Mouse (Mus musculus) right cerebral cortex, postnatal 36 days (tissue): ENCODE measurements around the gene Rem1.
"Not testable (repeated sequence)": the region's sequence is repeated elsewhere in the genome, so short reads cannot be mapped to it uniquely, and the experiment has no call there.

Experiments
- DNase-seq, 2 experiments: peaks; one replicate each; pipeline ENCODE4 v3.0.0; 2022; ENCODE audit warnings: low spot score in 2 of 2, mixed read lengths in 1 of 2

Gene Rem1

DNA sequence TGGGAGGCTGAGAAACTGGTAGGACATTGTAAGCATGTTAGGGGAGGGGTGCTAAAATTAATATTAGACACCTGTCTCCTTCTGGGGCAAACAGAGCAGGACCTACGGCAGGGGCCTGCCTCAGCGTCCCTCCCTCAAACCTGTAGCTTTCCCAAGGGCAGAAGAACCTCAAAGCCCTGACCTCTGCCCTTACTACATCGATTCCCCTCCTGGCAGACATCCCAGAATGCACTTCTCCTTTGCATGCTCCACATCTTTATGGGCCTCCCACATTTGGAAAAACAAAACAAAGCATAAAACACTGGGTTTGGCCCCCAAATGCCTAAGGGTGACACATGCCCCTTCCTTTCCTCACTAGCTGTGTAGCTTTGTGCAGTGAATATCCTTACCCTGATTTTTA, 2.5 kb downstream of the Rem1 start:
- no peak for DNase-seq

DNA sequence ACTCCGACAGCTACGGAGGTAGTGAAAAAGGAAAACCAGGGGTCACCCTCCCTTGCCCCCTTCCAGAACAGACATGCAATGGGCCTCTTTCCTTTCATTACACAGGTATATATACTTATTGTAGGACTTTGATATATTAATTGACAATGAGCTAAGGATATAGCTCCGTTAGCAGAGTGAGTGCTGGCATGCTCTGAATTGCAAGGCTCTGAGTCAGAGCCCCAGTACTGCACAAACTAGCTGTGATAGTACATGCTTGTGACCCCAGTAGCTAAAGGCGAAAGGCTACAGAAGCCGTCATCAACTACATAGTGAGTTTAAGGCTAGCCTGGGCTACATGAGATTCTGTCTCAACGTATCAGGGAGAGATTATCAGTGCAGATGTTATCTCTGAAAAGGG, 3.2 kb downstream of the Rem1 start:
- DNase-seq: no peak

DNA sequence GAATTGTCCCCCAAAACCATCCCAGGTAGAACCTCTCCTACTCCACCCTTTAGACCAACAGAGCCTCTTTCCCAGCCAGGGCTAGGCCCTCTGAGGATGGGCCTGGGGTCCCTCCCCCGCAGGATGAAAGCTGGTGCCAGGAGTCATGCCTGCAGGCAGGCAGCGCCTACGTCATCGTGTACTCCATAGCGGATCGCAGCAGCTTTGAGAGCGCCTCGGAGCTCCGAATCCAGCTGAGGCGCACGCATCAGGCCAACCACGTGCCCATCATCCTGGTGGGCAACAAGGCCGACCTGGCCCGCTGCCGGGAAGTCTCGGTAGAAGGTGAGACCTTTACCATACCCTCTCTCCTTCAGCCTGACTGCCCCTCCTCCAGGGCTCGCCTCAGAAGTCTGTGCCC, 6.6 kb downstream of the Rem1 start:
- no peak for DNase-seq

DNA sequence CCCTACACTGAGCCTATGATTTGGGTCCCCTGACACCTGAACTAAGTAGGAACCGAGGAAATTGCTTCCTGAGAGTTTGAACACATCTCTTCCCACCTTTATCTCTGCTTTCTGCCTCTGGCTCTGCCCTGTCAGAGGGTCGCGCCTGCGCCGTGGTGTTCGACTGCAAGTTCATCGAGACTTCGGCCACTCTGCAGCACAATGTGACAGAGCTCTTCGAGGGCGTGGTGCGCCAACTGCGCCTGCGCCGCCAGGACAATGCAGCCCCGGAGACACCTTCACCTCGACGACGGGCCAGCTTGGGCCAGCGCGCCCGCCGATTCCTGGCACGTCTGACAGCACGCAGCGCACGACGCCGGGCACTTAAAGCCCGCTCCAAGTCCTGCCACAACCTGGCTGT, 7.6 kb downstream of the Rem1 start:
- no peak for DNase-seq

DNA sequence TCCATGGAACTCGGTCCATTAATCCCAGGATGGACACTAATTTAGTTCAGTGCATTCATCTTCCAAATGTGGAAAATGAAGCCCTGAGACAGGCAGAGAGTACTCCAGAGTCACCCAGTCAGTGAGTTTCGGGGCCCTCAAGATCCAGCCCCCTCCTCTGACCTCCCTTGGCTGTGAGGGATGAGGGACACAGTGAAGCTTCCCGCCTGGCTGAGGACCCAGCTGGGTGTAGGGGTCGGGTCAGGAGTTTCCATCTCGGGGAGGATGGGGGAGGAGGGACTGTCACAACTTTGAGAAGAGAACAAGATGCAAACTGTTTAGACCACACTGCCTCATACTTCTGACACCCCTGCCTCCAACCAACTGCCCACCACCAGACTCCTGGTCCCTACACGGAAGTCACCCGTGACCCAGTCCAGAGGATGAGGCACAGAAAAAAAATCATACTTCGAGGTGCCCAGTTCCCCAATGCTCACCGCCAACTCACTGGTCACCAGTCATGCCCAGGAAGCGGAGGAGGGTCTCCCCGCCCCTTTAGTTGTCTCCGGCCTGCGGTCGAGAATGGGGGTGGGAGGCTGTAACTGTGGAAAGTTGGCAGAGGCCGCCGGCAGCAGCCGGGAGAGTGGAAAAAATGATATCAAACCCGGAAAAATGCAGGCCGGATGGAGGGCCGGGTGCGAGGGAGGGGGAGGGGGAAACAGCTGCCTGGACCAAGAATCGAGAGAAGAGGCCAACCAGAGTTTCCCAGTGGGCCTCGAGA, 9.7 kb downstream of the Rem1 start:
- no peak for DNase-seq

DNA sequence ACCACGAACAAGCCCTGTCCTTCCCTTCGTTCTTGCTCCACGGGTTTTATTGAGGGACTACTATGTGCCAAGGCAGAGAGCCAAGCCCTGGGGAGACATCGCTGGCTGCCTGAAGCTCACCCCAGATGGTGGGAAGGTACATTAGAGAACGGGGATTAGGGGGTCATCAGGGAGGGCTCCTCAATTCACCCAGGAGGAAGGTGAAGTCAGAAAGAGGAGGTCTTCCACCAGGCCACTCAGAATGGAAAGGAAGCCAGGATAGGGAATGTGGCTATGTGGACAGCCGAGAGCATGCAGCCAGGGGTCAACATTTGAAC, 10.2 kb downstream of the Rem1 start:
- no peak for DNase-seq

DNA sequence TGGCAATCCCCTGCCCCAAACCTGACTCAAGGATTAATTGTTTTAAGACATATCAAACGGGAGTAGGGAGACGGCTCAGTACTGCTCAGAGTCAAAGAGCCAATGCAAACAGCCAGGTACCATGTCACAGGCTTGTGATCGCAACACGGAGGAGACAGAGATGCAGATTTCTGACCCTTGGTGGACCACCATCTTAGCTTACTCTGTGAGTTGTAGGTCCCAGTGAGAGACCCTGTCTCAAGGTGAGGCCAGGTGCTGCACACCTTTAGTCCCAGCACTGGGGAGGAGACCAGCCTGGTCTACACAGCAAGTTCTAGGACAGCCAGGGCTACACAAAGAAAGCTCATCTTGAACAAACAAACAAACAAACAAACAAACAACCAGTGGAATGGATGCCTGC, 10.6 kb downstream of the Rem1 start:
- DNase-seq: no peak

DNA sequence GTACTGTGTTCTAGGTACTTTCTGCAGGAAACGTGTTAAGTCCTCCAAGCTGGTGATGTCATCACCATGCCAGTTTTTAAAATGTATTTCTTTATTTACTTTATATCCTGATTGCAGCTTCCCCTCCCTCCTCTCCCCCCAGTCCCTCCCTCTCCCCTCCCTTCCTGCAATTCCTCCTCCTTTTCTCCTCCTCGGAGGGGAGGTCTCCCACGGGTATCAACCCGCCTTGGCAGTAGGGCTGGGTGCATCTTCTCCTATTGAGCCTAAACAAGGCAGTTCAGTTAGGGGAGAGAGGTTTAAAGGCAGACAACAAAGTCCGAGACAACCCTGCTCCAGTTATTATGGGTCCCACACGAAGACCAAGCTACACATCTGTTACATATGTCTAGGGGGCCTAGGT, 12.1 kb downstream of the Rem1 start:
- no peak for DNase-seq

DNA sequence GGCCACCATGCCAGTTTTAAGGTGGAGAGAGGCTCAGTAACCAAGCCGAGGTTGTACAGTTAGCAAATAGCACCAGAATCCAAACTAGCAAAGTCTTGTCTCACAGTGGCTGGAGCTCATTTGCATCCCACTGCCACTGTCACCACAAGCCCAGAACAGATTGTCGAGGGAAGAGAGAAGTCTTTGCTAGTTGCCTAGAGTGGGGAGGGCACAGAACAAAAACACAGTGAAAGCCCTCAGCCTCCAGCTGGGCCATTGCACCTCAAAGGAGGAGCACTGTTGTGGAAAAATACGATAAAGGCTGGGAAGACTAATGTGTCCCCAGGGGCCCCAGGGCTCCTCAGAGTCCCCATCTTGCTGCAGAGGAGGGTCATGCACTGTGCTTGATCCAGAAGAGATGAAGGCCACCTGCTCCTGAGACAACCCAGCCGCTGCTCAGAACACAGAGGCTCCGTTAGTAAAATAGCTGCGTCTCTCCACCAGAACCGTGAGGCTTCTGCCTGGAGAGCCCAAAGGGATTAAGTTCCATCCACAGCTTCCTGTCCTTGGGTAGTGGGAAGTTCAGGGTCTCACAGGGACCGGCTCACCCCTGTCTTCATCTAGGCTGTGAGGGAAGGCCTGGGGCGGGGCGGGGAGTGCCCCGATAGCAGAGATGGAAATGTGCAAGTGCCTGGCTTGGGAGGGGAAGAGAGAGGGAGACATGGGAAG, 12.8 kb downstream of the Rem1 start:
- no peak for DNase-seq

DNA sequence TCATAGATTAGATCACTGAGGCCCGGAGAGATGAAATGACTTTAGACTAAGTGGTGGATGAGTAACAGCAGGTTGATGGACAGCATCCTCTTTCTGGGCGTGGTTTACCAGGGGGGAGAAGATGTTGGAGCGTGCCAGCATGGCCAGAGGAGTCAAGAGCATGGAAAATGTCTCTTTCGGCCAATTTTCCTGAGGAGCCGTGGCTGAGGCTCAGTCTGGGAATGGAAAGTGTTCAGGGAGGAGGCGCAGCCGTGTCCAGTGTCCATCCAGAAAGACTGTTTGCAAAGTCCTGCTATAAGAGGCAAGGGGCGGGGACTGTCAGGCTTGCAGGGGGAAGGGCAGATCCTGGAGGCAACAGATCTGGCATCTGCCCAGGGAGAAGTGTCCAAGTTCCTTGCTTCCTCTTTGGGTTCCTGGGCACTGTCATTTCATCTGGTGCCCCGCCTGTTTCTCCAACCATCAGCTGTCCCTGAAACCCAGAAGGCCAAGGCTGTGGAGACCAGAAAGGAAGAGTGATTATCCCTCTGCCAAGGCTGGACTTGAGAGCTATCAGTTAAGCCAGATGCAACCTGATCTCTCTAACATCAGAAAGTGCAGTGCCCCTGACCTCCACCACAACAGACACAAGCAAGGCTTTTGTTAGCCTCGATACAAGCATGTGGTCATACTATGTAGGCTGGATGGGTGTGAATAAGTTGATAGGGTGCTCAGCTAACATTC, 26.3 kb downstream of the Rem1 start:
- no peak for DNase-seq

DNA sequence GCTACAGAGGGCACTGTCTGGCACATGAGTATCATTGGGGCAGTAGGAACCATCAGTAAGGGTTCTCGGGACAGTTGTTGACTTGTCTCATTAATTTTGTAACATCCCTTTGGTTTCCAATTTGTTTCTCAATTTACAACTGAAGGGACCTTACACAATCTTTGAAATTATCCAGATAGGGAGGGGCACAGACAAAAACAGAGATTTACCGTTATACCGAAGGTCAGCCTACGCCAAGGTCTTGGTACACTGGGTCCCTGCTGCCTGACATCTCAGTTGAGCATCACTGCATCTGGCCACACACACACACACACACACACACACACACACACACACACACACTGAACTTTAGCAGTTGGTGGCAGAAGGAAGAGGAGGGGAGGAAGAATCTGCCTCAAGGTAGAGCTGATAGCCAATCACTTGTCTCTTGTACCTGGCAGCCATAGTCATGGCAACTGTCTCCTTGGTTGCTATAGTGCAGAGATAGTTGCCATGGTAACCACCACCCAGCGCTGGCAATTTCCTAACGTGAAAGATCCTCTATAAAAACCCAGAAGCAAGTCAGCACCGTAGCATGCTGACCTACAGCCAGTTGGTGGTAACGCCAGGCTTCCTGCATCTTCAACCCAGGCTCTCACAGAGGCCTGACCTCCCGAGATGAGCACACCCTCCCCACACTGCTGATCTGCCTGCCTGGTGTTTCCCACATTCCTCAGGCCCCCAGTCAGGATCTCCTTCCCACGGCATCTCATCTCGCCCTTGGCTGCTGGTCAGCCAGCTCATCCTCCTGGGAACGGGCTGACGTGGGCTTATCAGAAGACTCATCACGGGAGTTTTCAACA, 27.3 kb downstream of the Rem1 start:
- DNase-seq: peak; percentile 74 to 82

DNA sequence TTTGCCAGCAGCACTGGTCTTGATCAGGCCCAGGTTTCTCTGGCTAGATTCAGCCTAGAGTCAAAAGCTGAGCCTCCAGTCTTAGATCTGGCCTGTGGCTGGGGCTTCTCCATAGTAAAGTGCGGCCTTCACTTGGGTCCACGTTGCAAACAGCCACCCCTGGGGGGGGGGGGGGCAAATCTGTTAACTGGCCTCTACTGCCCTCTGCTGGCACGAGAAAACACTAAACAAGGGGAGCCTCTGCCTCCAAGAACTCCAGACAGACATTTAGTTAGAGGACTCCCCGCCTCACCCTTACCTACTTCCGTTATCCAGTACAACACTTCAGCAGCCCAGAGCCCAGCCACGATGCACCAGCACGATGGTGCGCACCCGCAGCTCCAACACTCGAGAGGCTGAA, 30.6 kb downstream of the Rem1 start:
- no peak for DNase-seq

DNA sequence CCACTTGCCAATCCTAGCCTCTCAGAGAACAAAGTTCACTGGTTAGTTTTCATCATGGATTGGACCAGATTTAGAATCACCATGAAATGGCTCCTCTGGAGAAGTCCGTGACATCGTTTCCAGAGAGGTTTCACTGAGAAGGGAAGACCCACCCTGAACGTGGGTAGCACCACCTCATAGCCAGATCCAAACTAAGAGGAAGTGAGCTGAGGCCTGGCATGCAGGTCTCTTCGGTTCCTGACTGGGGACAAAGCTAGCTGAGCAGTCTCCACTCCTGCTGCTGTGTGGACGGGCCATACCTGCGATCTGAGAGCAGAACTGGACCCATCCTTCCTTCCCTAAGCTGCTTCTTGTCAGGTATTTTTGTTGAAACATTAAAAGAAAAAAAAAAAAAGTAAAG, 34.4 kb downstream of the Rem1 start:
- DNase-seq: no peak

DNA sequence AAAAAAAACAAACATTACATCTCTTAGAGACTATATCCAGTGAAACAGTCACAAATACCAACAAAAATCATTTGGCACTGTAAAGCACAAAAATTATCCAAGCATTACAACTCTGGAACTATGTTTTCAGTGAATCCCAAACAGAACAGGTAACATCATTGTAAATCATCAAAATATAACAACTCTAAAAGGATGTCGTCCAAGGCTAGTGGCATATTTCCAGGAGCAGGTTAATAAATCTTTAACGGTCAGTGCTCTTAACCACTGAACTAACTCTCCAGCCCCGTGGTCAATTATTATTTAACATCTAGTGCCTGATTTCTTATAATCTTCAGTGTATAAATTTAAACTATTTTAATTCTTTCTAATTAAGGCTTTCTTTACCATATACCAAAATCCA, 39.4 kb downstream of the Rem1 start:
- DNase-seq: not testable (repeated sequence)

DNA sequence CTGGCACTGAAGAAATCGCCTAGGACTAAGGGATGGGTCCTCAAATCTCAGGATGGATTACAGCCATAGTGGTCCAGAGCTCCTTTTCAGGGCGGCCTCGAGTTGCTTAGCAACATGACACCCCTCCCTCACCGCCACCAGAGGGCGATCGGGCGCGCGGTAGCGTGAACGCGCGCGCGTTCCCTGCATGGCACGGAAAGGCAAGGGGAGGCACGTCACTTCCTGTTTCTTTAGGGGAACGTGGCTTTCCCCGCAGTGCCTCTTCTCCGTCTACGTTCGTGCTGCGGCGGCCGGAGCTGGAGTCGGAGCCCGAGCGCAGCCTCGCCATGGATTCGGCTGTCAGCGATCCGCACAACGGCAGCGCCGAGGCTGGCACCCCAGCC, 42.5 kb downstream of the Rem1 start, which contains the start of gene H13:
H13 (plus strand) TSS at position 206 of the 383 bp plus-strand sequence.
- peak; percentile 87 to 88 for DNase-seq

DNA sequence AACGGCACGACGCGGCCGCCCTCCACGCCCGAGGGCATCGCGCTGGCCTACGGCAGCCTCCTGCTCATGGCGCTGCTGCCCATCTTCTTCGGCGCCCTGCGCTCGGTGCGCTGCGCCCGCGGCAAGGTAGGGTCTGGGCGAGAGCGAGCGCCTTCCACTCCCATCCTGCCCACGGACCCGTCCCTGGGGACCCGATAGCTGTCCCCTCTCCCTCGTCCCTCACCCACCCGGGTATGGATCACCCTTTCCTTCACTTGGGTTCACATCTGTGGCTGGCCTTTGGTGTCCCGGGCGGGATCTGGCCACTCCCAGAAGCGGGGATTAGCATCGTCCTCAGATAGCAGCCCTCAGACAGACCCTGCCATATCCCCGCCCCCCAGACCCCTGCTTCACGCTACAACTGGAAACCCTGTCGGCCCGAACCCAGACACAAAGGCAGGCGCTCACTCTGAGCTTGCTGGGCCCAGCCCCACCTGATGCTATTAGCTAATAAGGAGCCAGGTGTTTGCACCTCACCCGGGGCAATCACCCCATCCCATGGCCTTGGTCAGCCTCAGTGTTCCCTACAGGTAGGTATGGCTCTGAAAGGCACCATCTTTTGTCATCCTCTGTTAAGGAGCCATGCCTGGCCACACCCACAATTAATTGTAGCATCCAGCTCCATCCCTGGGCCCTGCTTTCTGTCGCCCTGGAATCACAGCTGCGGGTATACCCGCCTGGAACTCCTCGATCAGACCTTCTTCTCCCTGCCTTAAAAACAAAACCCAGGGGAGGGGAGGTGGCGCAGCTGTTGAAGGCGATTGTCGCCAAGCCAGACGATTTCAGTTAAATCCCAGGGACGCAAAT, 43.1 kb downstream of the Rem1 start:
- DNase-seq: no peak

DNA sequence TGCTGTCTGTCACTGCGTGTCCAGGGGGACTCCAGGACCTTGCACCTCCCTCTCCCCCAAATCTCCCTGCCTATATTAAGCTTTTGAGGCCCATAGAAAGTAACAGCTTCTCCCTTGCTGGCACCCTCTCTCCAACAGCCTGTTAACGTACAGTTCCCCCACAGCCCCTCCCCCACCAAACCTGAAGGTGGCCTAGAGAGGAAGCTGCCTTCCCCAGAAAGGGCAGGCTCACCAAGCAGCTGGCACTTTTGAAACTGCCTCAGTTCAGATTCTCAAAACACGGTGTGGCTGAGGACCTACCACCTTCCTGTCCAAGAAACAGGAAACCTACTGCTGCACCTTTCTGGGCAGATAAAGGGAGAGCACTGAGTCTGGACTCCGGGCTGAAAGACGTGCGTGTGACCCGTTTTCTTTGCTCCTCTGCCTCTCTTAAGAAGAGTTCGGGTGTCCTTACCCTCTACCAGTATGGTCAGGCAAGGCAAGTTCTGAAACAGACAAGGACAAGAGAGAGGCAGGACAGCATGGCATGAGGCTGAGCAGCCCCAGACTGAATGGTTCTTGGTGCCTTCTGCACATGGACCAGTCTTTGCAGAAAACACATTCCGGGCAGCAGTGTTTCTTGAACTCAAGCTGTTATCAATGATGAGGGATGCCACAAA, 44.4 kb downstream of the Rem1 start:
- no peak for DNase-seq

DNA sequence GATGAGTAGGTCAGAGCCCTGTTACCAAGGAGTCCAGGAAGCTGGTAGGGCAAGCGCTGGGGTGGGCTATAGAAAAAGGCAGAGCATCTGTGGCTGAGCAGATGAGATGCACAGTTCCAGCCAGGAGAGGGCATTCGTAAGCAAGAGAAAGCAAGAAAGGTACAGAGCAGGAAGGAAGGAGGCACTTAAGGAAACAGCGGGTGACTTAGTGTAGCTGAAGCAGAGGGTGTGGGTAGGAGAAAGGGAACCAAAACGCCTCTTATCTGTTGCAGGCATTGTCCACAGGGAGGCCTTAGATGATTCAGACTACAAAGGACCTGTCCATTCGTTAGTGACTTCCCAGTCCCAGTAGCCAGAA, 44.9 kb downstream of the Rem1 start:
- peak in 1 of 2 experiments; percentile 37 for DNase-seq

DNA sequence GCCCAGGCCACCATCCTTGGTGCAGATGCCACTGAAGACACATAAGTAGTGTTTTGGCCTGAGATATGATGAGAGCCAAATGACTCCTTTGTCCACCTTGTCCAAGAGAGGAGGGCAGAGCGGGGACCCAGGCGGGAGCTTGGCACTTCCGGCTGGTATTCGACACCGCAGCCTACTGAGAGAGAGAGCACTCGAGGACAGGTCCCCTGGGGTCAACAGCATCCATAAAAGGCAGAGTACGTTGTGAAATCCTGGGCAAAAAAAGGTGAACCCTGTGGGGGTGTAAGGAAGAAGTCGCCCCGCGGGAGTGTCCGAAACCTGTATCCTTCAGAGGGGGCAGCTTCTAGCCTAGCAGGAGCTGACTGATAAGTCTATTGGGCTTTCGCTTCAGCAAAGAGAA, 45.4 kb downstream of the Rem1 start:
- DNase-seq: no peak

DNA sequence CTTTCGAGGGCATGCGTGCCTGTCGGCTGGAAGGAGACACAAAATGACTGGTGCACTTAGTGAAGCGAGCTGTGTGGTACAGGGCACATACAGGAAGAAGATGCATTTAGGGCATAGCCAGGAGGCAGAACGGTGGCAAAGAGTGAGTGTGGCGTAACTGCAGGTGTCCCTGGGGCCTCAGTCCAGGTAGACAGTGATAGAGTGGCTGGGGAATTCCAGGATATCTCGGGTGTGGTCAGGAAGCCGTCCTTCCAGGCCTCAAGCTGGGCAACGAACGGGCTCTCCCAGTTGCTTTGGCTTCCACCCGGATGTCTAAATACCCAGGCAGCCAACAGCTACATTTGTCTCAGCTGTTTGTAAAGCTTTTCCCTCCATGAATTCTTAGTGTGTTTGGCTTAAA, 47.4 kb downstream of the Rem1 start:
- DNase-seq: no peak
